Mouse (Mus musculus) olfactory bulb, adult 2 months (tissue): ENCODE results near the gene Siah2.

Source experiments
- CTCF ChIP-seq: fragments of 200-500 bp; IDR thresholded peaks from 2 replicates; pipeline ENCODE4 v1.5.1; 2012; ENCODE audit warnings: low read depth, mild to moderate bottlenecking, low read length, moderate library complexity; ENCODE audit not compliant: insufficient read depth
- POLR2A ChIP-seq: fragments of 200-500 bp; IDR thresholded peaks from 2 replicates; pipeline ENCODE4 v1.6.1; 2012; ENCODE audit warnings: mild to moderate bottlenecking, low read depth, low read length, moderate library complexity; ENCODE audit not compliant: insufficient read depth

DNA sequence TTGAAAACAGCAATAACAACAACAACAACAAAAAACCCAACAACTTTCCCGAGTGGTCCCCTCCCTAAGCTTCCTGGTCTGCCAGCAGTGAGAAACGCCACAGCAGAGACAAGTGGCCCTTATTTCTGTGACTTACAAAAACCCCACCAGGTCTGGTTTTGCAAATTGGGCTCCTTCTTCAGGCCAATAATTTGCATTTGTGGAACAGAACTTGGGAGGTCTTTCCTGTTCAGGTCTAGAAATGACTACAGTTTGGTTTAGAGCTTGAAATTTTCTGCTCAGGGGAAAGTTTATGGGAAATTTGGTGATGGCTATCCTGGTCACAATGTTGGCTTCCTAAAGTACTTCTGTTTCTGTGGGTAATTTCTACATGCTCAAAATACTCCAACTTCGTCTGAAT is 4.6 kb upstream of the Siah2 start:
- TF ChIP-seq POLR2A (no peak), CTCF (no peak)
